Mouse (Mus musculus) fat pad, adult 2 months (tissue): Measurements from ENCODE around the gene Dhx33.

Experiments used
- DNase-seq: peaks from one replicate; pipeline ENCODE4 v3.0.0-alpha.2; 2011; ENCODE audit warnings: low read depth, low spot score; ENCODE audit errors: extremely low read depth

The Dhx33 gene

GRCm38 (mm10) chr11:70982557-70983228, 21.5 kb downstream of the Dhx33 start, which contains the start of gene C1qbp:
Gene C1qbp (minus strand): TSS chr11:70983026.
- DNase-seq = no peak

GRCm38 (mm10) chr11:70982030-70982429, 22.2 kb downstream of the Dhx33 start:
- DNase-seq = no peak

GRCm38 (mm10) chr11:70980751-70981510, 23.3 kb downstream of the Dhx33 start:
- no peak for DNase-seq

- DNase-seq = no peak
These were observed 24.0 kb downstream of the Dhx33 start for GRCm38 (mm10) chr11:70980232-70980631.

- DNase-seq = no peak
These were observed 26.9 kb downstream of the Dhx33 start for GRCm38 (mm10) chr11:70977293-70977692.

- no peak for DNase-seq
These were observed 29.0 kb downstream of the Dhx33 start for GRCm38 (mm10) chr11:70975193-70975592.

GRCm38 (mm10) chr11:70973947-70974346, 30.3 kb downstream of the Dhx33 start:
- no peak for DNase-seq

- no peak for DNase-seq
These were observed 31.7 kb downstream of the Dhx33 start for GRCm38 (mm10) chr11:70972586-70972985.

- DNase-seq = no peak
These were observed 33.4 kb downstream of the Dhx33 start for GRCm38 (mm10) chr11:70970560-70971540.

- DNase-seq = peak; percentile 80
These were observed 34.2 kb downstream of the Dhx33 start, which contains the start of the genes Nup88 and Rpain for GRCm38 (mm10) chr11:70969821-70970559. Gene Nup88 (minus strand): TSS chr11:70969973. Gene Rpain (plus strand): TSS chr11:70970213.

GRCm38 (mm10) chr11:70969271-70969794, 34.9 kb downstream of the Dhx33 start:
- no peak for DNase-seq

GRCm38 (mm10) chr11:70964222-70964907, 39.9 kb downstream of the Dhx33 start:
- no peak for DNase-seq

- no peak for DNase-seq
These were observed 43.3 kb downstream of the Dhx33 start for GRCm38 (mm10) chr11:70960786-70961554.

- no peak for DNase-seq
These were observed 49.5 kb downstream of the Dhx33 start for GRCm38 (mm10) chr11:70954711-70955110.

- no peak for DNase-seq
These were observed 59.1 kb downstream of the Dhx33 start for GRCm38 (mm10) chr11:70944935-70945817.

- DNase-seq = no peak
These were observed 60.6 kb downstream of the Dhx33 start for GRCm38 (mm10) chr11:70943651-70944050.

GRCm38 (mm10) chr11:70942596-70942995, 61.6 kb downstream of the Dhx33 start:
- DNase-seq = no peak

- no peak for DNase-seq
These were observed 68.9 kb downstream of the Dhx33 start for GRCm38 (mm10) chr11:70935316-70935715.
